Mouse (Mus musculus): Measurements from ENCODE around the gene Tubb2a. TPM values are rescaled to one million over a fixed set of nuclear protein-coding genes. Genes with fewer than 3 reads are reported as not detected.
"Not testable (repeated sequence)": the region's sequence is repeated elsewhere in the genome, so short reads cannot be mapped to it uniquely, and the experiment has no call there.

Tubb2a gene
- total RNA-seq, 2 experiments from 2014 or later, result 6.0 to 9.5 TPM

DNA sequence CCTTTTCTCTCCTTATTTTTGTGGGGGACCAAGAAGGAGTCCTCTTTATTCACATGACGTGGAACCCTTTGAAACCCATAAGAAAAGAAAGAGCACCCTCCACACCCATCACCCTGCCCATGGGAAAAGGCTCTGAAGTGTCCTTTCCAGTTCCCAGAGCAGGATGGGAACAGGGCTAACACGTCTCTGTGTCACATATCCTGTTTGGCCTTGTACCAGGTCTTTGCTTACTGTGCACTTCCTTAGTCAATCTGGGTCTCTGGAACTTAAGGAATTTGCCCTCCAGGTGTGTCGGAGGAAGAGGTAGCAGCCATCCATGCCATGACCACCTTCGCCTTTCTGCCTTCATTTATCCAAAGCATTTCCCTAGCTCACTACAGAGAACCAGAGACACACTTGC lies 18.6 kb upstream of the Tubb2a start:
- no peak for ATAC-seq (replicated peaks; ENCODE audit: low FRiP score, poor library complexity, severe bottlenecking)

DNA sequence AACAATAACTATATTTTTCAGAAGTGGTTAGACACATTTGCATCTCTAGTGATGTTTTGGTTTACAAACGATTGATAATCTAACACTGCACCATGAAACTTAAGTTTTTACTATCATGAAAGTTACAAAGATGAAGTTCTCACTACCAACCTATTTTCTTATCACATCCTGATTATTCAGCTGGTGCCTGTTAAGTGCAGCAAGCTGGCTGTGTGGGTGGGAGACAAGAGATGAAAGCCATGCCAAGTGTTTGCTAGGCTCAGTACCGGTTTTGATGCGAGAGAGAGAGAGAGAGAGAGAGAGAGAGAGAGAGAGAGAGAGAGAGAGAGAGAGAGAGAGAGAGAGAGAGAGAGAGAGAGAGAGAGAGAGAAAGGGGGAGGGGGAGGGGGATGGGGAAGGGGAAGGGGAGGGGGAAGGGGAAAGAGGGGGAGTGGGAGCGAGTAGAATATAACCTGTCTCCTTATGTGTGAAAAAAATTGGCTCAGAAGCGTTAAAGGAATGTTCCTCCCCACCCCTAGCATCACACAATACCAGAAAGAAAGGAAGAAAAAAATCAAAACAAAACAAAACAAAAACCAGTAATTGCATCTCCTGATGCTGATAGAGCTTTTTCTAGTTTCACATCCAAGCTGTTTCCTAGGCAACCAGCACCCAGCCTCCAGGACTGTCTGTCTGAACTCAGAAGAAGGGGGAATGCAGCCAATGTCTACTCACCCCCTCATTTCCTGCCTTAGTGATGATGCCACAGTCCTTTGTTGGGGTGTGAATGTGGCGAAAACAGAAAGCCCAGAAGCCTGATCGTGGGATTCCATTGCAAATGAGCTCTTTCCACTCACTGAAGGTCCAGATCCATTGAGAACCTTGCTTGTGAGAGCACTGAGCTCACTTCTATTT lies 18.0 kb upstream of the Tubb2a start:
- ATAC-seq (replicated peaks; ENCODE audit: low FRiP score, poor library complexity, severe bottlenecking), result no peak

DNA sequence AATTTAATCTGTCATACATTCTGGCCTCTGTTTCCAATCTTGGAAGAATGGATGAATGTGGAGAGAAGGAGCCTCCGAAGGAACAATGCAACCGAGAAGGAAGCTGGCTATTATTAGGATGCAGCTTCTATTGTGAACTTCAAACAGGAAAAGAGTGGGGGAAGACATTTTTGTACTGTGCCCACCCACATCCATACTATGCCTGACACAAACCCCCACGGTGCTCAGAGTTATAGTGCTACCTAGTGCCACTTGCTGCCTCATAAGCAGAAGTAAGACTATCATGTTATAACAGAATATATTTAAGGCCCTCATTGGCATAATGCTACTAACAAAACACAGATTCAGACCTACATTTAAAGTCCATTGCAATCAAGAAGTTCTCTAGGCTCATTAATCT lies 11.6 kb upstream of the Tubb2a start:
- ATAC-seq (replicated peaks; ENCODE audit: low FRiP score, poor library complexity, severe bottlenecking), result no peak

DNA sequence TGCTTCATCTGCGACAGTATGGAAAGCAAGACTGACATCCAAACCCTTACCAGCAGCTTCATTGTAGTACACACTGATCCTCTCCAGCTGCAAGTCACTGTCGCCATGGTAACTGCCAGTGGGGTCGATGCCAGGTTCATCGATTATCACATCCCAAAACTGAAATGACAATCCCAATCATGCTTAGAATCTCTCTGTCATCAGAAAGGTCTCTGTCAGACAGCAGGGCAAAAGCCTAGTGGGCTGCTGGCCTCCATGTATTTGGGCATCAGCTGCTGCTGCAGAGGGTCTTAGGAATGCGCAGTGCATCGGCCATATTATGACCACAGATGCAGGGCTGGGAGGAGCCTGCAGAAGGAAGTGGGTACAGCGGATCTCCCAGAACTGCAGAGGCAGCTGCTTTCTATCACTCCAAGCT lies 11.1 kb upstream of the Tubb2a start:
- no peak for ATAC-seq (replicated peaks; ENCODE audit: low FRiP score, poor library complexity, severe bottlenecking)

DNA sequence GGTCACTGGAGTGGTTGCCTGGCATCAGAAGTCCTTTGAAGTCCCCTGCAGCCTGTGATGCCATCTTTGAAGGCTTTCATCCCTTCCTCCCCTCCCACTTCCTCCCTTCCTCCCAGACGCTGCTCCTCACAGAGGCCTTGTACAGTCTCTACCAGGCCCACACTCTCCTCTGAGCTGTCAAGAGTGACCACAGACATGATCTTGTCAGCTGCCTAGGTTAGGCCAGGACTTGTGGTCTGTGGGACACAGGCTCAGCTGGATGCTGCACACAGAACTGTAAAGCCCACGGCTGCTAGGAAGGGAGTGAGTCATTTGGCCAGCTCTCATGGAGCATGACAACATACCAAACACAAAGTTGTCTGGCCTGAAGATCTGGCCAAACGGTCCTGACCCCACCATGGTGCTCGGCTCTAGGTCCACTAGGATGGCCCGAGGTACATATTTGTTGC lies 10.4 kb upstream of the Tubb2a start:
- ATAC-seq (replicated peaks; ENCODE audit: low FRiP score, poor library complexity, severe bottlenecking), result peak; percentile 63

DNA sequence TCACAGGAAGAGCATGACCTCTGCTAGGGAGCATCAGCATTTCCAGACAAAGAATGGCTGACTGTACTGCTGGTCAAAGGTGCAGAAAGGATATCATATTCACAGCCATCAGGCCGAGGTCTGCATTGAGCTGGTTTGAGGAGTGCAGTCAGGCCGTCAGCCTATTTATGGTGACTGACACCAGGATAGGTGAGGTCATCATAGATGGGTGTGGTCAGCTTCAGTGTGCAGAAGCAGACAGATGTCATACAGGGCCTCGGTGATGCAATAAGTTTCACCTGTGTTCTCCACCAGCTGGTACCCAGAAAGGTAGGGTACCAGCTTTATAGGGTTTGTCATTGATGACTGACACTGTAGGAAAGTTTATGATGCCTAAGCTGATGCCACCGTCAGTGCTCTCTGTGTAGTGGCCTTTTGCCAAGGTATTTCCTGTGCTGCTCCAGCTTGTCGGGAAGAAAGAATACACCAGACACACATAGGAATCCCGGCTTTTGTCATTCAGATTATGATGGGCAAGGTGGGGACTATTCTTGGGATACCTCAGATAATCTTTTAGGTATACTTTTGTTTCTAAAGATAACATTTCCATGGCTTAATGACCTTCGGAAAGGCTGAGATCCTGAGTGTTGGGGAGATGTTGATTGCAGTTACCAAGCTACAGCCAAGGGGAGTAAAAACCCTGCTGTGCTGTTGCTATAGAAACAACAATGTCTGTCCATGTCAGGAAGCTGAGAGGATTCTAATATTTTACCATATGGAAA lies 9.4 kb upstream of the Tubb2a start:
- ATAC-seq (replicated peaks; ENCODE audit: low FRiP score, poor library complexity, severe bottlenecking), result 0 out of 2 replicates have a peak, but pooled peaks have one; percentile 50

DNA sequence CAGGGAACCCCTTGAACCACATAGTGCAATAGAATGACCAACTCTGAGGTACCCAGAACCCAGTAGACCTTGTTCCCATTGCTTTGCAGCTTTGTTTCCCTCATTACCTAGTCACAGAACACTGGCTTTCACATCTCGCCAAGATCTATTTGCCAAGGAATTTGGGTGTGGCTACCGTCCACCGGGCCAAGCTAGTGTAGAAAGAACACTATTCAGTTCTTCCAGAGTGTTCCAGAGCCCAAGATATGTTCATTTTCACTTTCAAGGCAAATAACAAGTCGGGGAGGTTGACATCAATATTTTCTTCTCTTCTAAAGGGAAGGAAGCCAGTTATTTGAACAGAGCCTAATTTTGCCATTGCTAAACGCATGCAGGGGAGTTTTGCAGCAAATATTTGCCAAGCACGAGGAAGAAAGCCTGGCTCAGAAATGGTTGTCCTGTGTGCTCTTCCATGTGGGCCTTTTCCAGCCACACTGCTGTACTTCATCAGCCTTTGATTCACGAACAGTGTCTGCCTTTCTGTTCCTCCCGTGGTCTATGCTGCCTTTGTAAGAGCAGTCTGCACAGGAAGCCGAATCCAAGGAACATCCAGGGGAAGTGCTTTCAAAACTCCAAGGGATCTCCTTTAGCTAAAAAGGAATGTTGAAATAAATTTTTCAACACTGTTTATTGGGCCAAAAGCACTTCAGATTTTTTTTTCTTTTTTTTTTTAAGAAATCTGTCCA lies 6.4 kb upstream of the Tubb2a start:
- no peak for ATAC-seq (replicated peaks; ENCODE audit: low FRiP score, poor library complexity, severe bottlenecking)

DNA sequence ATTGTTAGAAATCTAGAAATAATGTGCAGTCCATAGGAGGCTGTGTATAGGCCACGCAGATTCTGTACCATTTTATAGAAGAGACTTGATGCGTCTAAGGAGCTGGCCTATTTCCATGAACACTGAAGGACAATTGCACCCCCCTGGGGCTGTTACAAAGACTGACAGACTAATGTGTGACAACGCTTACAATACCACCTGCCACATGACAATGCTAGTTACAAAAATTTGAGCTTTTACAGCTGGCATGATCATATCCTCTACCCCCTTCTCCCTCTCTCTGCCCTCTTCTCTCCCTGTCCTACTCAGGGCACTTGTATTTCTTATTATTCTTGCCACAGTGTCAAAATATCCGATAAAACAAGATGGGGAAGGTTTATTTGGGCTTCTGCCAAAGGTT lies 4.1 kb upstream of the Tubb2a start:
- ATAC-seq (replicated peaks; ENCODE audit: low FRiP score, poor library complexity, severe bottlenecking), result no peak

DNA sequence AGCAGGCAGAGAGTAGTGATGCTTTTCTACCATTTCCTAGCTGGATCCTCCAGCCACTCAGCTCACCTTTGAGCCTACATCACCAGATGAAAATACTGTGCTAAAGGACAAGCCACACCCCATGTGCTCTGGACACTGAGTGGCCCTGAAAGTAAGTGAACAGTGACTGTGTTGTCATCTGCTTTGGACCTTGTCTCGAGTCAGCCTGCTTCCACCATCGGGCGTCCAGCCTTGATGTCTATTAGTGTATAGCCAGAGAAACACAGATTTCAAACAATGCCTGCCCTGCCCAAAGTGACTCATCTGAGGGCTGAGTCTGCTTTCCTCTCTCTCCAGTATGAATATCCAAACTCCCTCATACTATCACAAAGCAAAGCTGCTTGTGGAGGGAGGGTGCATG lies 2.0 kb upstream of the Tubb2a start:
- no peak for ATAC-seq (replicated peaks; ENCODE audit: low FRiP score, poor library complexity, severe bottlenecking)

DNA sequence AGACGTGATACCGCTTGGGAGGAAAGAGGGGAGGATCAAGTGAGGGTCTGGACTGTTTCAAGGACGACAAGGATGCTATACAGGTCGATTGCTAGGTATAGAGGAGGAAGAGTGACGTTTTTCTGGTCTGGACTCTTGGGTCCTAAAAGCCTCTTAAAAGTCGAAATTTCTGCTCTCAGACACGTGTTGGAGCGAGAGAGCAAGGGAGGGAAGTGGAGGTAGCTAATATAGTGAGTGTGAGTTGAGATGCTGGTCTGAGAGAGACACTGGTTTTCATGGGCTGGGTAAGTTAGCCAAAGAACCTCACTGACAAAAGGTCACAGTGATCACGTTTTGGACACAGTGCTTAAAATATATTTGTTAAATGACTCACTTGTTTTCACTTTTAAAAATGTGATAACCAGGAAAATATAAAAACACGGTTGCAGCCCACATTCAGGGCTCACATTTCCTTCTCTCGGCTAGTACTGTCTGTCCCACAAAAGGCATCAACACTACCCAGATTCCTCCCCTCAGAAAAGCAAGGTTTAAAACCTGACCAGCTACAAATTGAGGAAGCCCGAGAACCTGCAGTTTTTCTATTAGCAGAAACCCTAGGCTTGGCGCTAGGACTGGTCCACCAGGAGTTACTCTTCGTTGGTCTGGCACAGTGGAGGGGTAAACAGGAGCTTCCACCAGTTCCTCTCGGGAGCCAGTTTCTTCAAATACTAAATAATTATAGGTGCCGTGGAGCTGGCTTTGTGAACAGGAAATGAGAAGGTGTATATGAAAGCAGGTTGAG lies 883 bp upstream of the Tubb2a start:
- no peak; the same call in 1 of the 2 replicates for ATAC-seq (replicated peaks; ENCODE audit: low FRiP score, poor library complexity, severe bottlenecking)

DNA sequence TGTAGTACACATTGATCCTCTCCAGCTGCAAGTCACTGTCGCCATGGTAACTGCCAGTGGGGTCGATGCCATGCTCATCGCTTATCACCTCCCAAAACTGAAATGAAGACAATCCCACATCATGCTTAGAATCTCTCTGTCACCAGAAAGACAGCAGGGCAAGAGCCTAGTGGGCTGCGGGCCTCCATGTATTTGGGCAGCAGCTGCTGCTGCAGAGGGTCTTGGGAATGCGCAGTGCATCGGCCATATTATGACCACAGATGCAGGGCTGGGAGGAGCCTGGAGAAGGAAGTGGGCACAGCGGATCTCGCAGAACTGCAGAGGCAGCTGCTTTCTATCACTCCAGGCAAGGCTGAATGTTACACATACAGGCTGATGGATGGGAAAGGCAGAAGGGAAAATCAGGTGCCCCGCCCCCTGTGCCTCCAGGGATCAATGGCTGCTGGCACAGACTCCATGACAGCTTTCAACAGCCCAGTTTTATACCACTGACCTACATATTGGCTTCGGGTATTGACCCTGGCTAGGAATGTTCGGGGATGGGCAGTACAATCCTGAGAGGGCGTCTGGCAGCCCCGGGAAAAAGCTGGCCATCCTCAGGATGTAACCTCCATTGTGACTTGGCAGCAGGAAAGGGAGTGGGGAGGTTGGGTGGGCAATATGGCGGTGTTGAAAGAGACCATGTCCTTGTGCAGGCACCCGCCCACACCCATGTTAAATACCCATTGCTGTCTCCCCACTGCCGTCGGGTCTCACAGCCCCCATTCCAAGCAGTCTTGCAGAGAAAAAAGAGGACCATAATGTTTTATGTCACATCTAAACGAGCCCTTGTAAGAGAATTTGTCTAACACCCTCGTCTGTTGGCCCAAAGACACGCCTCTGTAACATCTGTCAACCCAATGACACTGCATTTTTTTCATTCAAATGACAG lies 981 bp downstream of the Tubb2a start:
- ATAC-seq (replicated peaks; ENCODE audit: low FRiP score, poor library complexity, severe bottlenecking), result peak; percentile 55

DNA sequence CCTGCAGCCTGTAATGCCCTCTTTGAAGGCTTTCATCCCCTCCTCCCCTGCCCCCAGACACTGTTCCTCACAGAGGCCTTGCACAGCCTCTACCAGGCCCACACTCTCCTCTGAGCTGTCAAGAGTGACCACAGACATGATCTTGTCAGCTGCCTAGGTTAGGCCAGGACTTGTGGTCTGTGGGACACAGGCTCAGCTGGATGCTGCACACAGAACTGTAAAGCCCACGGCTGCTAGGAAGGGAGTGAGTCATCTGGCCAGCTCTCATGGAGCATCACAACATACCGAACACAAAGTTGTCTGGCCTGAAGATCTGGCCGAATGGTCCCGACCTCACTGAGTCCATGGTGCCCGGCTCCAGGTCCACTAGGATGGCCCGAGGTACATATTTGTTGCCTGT lies 1.9 kb downstream of the Tubb2a start:
- ATAC-seq (replicated peaks; ENCODE audit: low FRiP score, poor library complexity, severe bottlenecking), result not testable (repeated sequence)

DNA sequence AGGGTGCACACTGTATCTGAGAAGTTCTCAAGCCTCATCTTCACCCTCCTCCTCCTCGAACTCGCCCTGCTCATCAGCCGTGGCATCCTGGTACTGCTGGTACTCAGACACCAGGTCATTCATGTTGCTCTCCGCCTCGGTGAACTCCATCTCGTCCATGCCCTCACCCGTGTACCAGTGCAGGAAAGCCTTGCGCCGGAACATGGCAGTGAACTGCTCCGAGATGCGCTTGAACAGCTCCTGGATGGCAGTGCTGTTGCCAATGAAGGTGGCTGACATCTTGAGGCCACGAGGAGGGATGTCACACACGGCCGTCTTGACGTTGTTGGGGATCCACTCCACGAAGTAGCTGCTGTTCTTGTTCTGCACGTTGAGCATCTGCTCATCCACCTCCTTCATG lies 3.4 kb downstream of the Tubb2a start:
- ATAC-seq (replicated peaks; ENCODE audit: low FRiP score, poor library complexity, severe bottlenecking), result not testable (repeated sequence)

DNA sequence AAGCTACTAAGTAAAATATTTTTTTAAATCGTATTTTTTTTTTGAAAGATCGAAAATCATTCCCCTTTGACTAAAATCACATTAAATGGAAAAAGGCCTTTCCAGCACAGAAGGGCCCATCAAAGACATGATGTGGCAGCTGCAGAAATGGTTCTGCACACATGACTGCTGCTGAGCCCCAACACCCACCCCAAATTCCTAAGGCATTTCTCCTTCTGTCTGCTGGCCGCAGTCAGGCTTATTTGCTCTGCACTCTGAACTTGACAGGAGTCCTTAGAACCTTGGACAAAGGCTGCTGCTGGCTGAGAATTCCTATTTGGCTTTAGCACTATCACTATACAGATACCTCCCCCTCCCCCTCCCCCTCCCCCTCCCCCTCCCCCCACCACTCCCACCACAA lies 5.0 kb downstream of the Tubb2a start:
- ATAC-seq (replicated peaks; ENCODE audit: low FRiP score, poor library complexity, severe bottlenecking), result no peak

DNA sequence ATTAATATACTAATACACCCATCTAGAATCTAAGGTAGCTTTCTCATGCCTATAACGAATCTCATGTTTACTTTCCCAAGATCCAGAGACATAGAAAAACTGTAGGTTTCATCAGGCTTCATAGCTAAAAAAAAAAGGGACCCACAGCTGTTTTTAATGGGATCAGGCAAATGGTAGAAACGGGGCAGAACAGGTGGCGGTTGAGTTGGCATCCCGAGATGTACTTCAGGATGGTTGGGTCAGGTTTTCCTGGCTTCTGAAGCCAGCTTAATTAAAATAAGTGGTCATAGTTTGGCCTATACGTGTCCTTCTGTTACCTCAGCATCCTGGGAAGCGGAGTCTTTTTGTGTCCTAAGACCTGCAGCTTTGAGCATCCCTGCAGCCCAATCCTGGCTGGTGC lies 6.0 kb downstream of the Tubb2a start:
- ATAC-seq (replicated peaks; ENCODE audit: low FRiP score, poor library complexity, severe bottlenecking), result no peak

DNA sequence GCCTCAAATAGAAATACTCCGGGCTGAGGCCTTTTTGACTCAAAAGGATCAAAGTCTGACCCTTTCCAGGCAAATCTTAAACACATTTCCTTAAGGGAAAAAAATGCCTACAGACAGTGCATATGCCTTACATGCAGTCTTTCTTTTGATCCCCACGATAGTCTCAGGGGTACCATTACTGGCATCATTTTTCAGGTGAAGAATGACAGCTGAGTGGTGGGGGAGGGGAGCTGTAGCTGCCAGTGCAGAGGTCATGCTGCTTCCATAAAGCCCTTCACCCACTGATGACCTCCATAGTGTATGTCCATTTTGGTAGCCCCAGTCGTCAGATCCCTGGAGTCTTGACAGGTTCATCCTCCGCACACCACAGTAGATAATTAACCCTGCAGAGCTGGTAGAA lies 7.5 kb downstream of the Tubb2a start:
- no peak for ATAC-seq (replicated peaks; ENCODE audit: low FRiP score, poor library complexity, severe bottlenecking)

DNA sequence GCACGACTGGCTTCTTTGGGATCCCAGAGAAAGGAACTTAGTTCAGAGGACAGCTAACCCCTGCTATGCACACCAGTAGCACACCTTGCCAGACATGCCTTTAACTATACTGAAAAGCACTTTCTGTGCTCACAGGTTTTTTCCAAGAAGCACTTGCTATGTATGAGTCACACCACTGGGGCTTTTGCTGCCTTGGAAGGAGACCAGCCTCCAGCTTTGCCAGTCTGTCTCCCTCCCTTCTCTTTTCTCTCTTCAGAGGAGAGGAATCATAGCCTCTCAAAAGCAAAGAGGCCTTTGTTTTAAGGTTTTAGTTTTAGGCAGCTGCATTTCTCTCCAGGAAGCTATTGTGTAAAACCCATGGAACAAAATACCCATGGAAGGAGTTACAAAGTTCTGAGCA lies 11.5 kb downstream of the Tubb2a start:
- no peak for ATAC-seq (replicated peaks; ENCODE audit: low FRiP score, poor library complexity, severe bottlenecking)

DNA sequence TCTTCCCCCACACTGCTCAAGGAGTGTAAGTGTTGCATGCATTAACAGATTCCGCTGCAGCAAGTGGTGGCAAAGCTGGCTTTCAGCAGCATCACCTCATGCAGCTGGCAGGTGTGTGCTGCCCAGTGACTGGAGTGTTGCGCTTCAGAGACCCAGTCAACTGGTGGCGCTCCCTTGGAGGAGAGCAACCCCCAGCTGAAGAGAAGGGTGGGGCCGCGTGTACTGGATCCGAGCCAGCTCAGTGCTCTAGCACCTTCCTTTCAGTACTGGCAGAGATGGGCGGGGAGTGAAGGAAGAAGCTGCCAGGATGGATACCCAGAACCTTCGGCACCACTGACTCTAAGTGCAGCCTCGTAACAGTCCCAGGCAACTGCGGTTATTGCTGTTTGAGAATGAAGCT lies 15.3 kb downstream of the Tubb2a start:
- ATAC-seq (replicated peaks; ENCODE audit: low FRiP score, poor library complexity, severe bottlenecking), result no peak

DNA sequence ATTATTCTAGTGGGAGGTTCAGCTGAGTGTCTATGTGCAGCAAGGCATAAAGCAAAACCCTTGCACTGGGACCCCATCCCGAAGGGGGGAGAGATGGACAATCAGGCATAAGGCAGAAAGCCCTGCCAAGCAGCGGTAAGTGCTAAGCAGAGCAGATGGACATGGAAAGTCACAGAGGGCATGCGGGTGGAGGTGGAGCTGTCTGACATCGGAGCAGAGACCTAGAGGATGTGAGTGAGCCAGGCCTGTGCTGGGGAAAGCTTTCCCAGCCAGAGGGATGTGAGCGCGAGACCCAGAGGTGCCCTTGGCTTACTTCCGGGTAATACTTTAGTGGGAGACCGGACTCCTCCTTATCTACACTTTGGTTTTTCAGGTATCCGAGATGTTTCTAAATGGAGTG lies 17.7 kb downstream of the Tubb2a start:
- no peak for ATAC-seq (replicated peaks; ENCODE audit: low FRiP score, poor library complexity, severe bottlenecking)
